Mouse (Mus musculus): ENCODE measurements around the gene Nfs1.

DNA sequence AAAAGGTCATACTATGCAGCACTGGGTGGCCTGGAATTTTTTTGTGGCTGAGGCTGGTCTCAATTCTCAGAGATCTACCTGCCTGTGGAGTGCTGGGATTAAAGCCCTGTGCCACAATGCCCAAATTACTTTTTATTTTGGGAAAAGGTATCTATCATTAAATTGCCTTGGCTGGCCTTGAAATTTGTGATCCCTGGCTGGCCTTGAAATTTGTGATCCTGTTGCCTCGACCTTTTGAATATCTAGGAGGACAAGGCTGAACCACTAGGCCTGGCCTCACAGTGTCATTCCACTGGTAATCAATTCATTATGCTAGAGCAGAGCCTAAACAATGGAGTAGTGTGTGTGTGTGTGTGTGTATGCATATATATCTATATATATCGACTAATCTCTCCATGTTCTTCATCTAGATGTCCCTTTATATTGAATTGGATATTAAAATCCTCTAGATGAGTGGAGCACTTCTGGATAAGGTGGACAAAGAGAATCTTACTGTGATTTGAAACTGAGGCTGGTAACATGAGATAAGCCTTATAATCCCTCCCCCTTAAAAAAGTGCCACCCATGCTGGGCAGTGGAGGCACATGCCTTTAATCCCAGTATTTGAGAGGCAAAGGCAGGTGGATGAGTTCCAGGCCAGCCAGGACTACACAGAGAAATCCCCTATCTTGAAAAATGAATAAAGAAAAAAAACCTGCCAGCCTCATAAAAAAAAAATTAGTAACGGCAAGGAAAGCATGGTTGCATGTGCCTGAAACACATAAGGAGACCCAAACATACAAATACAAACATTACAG lies 49.3 kb upstream of the Nfs1 start:
- no peak for TF ChIP-seq FLI1 (IDR thresholded peaks at IDR 0.05; ENCODE audit: low read length)
- no peak for TF ChIP-seq GATA1 (IDR thresholded peaks at IDR 0.05; ENCODE audit: borderline replicate concordance, low read length)

Data from megakaryocyte, embryonic 14.5 days (primary cell).